Mouse (Mus musculus) stomach, postnatal 0 days (tissue): ENCODE results near the gene Foxp1.

Experiments used
- CTCF ChIP-seq: IDR thresholded peaks from 2 replicates; pipeline ENCODE4 v1.5.1; 2016; ENCODE audit warnings: antibody characterized with exemption, low read depth, mild to moderate bottlenecking, moderate library complexity
- EP300 ChIP-seq: optimal IDR thresholded peaks from 2 replicates; pipeline ENCODE3; 2016; ENCODE audit warnings: antibody characterized with exemption

- TF ChIP-seq CTCF (no peak), EP300 (no peak)
Observed at GRCm38 (mm10) chr6:99189967-99190366, 332.6 kb downstream of the Foxp1 start.
